8 mouse cellular contexts compared by ENCODE assay signal in the genomic region with DNA sequence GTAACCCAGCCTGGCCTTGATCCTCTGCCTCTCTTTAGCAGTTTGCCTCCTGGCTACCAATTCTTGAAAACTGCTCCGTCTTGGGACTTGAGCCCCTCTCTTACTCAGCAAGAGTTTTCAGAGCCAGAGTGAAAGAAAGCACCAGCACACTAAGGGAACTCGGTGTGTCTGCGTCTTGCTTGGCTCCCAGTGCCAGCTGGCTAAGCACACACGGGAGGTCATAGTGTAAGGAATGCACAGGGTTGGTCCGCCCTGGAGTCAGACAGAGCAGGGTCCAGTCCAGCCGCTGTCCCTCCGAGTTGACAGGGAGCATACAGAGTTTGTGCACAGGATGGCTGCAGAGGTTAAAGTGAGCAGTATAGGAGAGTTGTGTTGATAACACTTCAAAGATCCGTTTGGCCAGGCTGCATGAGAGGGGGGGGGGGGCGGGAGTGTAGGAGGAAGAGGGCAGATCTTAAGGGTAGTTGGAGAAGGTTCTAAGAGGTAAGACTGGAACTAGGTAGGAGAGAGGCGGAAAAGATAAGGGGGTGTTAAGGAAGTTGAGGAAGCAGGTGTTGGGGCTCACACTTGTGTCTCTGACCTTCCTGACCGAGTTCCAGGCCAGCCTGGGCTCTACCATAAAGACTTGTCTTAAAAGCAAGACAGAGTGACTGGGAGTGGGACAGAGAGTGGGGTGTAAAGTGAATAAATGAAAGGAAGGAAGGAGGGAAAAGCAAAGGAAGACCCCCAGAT. TPM values are rescaled to one million over a fixed set of nuclear protein-coding genes. Genes with fewer than 3 reads are reported as not detected.
DNase-seq lines count a peak whose midpoint lies in the region.

No protein-coding gene starts in this region.

- peak; percentile 52 for DNase-seq in ovary, postnatal 36 days (ENCODE audit: low spot score)
- DNase-seq in ovary, adult 18-20 months (ENCODE audit: low spot score) = no peak
- DNase-seq in gastrocnemius, postnatal 25 days = peak; percentile 74
- peak; percentile 86 for DNase-seq in kidney, adult 9 months
- peak; percentile 53 for DNase-seq in lung, postnatal 36 days
- no peak for DNase-seq in T-cell, adult 2 months (ENCODE audit: low spot score)
- DNase-seq in spleen, postnatal 36 days (ENCODE audit: low spot score in 2 of 2) = no peak
- no peak for DNase-seq in cerebellum, adult 11-12 months

RNA-seq across cellular contexts. Expression of a gene that starts 4.6 kb away (rescaled TPM):
- 1 to 10 TPM; 8.2 to 9.0 TPM for total RNA-seq in gastrocnemius, postnatal 25 days (2021)

RNA-seq across cellular contexts. Expression of a gene that starts 50.4 kb away (rescaled TPM):
- 10 to 100 TPM; 37.6 to 41.4 TPM for total RNA-seq in gastrocnemius, postnatal 25 days (2021)

Comparison
In these comparisons a context has a peak if more than half of its experiments do, and no peak if none do; other contexts are left out.
1. DNase-seq: peak in ovary, postnatal 36 days (single experiment), gastrocnemius, postnatal 25 days (single experiment), kidney, adult 9 months (single experiment) and lung, postnatal 36 days (single experiment); none in ovary, adult 18-20 months (single experiment), T-cell, adult 2 months (single experiment), spleen, postnatal 36 days (0 of 2) and cerebellum, adult 11-12 months (single experiment).